Mouse (Mus musculus): ENCODE measurements at regions not wholly inside any gene's neighbourhood (a gene's known extent, or its start where the extent isn't known, plus 50 kb on each side); places are given as distances from the start of the nearest gene placed in this dataset.

DNA sequence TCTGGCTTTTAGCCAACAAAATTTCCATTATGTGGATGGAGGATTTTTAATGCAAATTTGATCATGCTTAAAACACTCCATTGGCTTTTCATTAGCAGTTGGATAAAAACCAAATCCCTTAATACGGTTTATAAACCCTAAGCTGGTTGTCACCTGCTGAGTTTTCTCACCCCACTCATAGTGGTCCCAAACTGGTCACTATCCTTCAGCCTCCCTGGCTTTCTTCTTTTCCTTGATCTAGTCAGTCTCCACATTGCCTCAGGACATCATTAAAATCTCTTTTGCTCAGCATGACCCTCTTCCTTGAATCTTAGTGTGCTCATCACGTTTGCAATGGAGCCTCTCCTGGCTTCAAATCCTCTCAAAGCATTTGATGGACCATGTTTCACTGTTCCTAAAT lies 340.9 kb upstream of the Cntn3 start:
- H3K9ac ChIP-seq (ENCODE audit: low read depth, low read length), result no peak overlapping the region
- no peak; the same call in 1 of the 2 replicates for ATAC-seq
- no peaks in the 10 kb centered on the region for H3K36me3 ChIP-seq (ENCODE audit: control insufficient read depth, insufficient read depth, low read length)
- no peaks in the 10 kb centered on the region for H3K27me3 ChIP-seq (ENCODE audit: control insufficient read depth, insufficient read depth, low read depth, low read length)
- no peak overlapping the region for H3K4me3 ChIP-seq (ENCODE audit: low read depth, low read length)
- H3K4me2 ChIP-seq (ENCODE audit: low read length), result no peak overlapping the region
- H3K4me1 ChIP-seq (ENCODE audit: control insufficient read depth, insufficient read depth, low read length), result no peaks in the 10 kb centered on the region
- H3K27ac ChIP-seq (ENCODE audit: low read length), result no peak overlapping the region
- WGBS, result 31% methylated on average over 2 of the region's 2 CpGs
- no peaks in the 10 kb centered on the region for H3K9me3 ChIP-seq (replicated peaks; ENCODE audit: control insufficient read depth, low read length, poor library complexity, severe bottlenecking)

DNA sequence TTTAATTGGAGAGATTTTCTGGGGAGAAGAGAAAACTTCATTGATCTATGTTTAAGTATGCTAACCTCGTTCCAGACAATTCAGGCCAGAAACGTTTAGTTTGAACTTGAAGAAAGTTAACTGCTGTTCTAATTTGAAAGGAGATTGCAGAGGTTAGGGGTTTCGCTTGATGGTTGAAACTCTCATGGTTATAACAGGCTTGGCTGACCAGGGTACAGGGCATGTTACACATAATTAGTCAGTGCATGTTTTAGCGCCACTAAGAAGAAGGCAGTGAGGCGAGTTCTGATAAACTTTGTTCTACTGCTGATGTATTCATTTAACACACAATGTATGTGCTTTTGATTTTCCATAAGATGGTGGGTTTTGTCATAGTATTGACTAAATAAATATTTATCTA lies 331.1 kb upstream of the Cntn3 start:
- ATAC-seq, result no peak
- 18% methylated on average over 5 of the region's 5 CpGs for WGBS

DNA sequence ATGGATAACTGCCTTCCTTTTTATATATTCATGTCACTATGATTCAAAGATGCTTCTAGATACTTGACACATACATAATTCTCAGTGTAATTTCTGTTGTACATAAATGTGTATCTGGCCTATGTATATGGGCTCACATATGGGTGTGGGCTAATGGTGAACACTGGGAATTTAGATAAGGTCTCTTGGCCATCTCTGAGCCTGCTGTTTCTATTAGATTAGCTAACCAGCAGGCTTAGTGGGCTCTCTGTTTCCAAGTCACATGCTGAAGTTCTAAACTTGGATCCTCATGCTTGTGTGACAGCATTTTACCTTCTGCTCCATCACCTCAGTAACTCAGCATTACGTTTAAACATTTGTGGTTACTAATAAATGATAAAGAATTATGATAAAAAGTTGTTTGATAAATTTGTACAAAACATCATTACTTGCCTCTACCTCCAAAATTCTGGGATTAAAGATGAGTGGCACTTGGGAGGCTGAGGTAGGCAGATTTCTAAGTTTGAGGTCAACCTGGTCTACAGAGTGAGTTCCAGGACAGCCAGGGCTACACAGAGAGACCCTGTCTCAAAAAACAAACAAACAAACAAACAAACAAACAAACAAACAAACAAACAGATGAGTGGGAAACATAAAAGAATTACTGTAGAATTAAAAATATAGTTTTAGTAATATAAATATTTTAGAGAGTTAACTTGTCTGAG lies 327.7 kb upstream of the Cntn3 start:
- no peak overlapping the region for H3K4me2 ChIP-seq (ENCODE audit: low read length)
- no peak overlapping the region for H3K27ac ChIP-seq (ENCODE audit: low read length)
- H3K9me3 ChIP-seq (replicated peaks; ENCODE audit: control insufficient read depth, low read length, poor library complexity, severe bottlenecking), result no peaks in the 10 kb centered on the region
- H3K4me1 ChIP-seq (ENCODE audit: control insufficient read depth, insufficient read depth, low read length), result no peaks in the 10 kb centered on the region
- no peak for ATAC-seq
- no peak overlapping the region for H3K4me3 ChIP-seq (ENCODE audit: low read depth, low read length)
- WGBS, result 63% methylated on average over 1 of the region's 1 CpGs
- no peaks in the 10 kb centered on the region for H3K36me3 ChIP-seq (ENCODE audit: control insufficient read depth, insufficient read depth, low read length)
- no peaks in the 10 kb centered on the region for H3K27me3 ChIP-seq (ENCODE audit: control insufficient read depth, insufficient read depth, low read depth, low read length)
- H3K9ac ChIP-seq (ENCODE audit: low read depth, low read length), result no peak overlapping the region

More for the DNA sequence above, 331.1 kb upstream of the Cntn3 start:
- no peaks in the 10 kb centered on the region for H3K36me3 ChIP-seq (ENCODE audit: control insufficient read depth, insufficient read depth, low read length)
- no peak overlapping the region for H3K27ac ChIP-seq (ENCODE audit: low read length)
- H3K27me3 ChIP-seq (ENCODE audit: control insufficient read depth, insufficient read depth, low read depth, low read length), result no peaks in the 10 kb centered on the region
- H3K4me2 ChIP-seq (ENCODE audit: low read length), result no peak overlapping the region
- no peak overlapping the region for H3K4me3 ChIP-seq (ENCODE audit: low read depth, low read length)
- no peaks in the 10 kb centered on the region for H3K9me3 ChIP-seq (replicated peaks; ENCODE audit: control insufficient read depth, low read length, poor library complexity, severe bottlenecking)
- H3K9ac ChIP-seq (ENCODE audit: low read depth, low read length), result no peak overlapping the region
- no peaks in the 10 kb centered on the region for H3K4me1 ChIP-seq (ENCODE audit: control insufficient read depth, insufficient read depth, low read length)

DNA sequence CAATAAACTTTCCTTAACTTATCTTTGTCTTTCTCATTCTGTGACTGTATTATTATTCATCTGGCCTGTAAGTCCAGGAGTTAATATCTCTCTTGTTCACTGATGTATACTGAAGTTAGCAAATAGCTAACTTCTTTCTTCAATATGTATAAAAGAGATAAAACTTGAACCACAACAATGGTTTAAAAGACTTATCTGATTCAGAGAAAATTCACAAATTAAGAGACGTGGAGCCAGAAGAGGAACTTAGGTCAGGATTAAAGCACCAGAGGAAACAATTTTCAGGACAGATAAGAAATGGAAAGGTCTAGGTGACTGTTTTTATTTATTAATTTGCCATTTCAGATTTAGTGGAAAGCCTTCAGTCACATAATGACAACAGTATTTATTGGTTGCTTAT lies 295.5 kb upstream of the Cntn3 start:
- Histone ChIP-seq H3K9me3 (replicated peaks; ENCODE audit: control insufficient read depth, low read length, poor library complexity, severe bottlenecking) (no peaks in the 10 kb centered on the region), H3K27me3 (ENCODE audit: control insufficient read depth, insufficient read depth, low read depth, low read length) (no peaks in the 10 kb centered on the region), H3K4me3 (ENCODE audit: low read depth, low read length) (no peak overlapping the region), H3K4me2 (ENCODE audit: low read length) (no peak overlapping the region), H3K9ac (ENCODE audit: low read depth, low read length) (no peak overlapping the region), H3K36me3 (ENCODE audit: control insufficient read depth, insufficient read depth, low read length) (no peaks in the 10 kb centered on the region), H3K4me1 (ENCODE audit: control insufficient read depth, insufficient read depth, low read length) (no peaks in the 10 kb centered on the region), H3K27ac (ENCODE audit: low read length) (no peak overlapping the region)
- WGBS, result 65% methylated on average over 1 of the region's 1 CpGs
- no peak for ATAC-seq

DNA sequence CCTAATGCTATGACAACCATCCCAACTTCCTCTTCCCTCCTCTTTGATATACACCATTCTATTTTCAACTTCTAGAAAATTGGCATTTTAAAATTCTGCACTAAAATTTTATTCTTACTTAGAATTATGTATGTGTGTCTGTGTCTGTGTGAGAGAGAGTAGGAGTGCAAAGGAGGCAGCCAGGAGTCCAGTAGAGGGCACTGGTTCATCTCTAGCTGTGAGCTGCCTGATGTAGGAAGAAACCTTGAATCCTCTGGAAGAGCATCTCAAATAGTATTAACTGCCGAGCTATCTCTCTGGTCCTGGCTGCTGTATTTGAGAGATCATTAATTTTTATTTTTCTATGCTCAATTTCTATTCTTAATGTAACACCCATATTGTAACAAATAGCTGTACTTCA lies 271.6 kb upstream of the Cntn3 start:
- Histone ChIP-seq H3K36me3 (ENCODE audit: control insufficient read depth, insufficient read depth, low read length) (no peaks in the 10 kb centered on the region), H3K27me3 (ENCODE audit: control insufficient read depth, insufficient read depth, low read depth, low read length) (no peaks in the 10 kb centered on the region), H3K4me3 (ENCODE audit: low read depth, low read length) (no peak overlapping the region), H3K4me1 (ENCODE audit: control insufficient read depth, insufficient read depth, low read length) (no peaks in the 10 kb centered on the region), H3K9ac (ENCODE audit: low read depth, low read length) (no peak overlapping the region), H3K4me2 (ENCODE audit: low read length) (no peak overlapping the region), H3K27ac (ENCODE audit: low read length) (no peak overlapping the region), H3K9me3 (replicated peaks; ENCODE audit: control insufficient read depth, low read length, poor library complexity, severe bottlenecking) (no peaks in the 10 kb centered on the region)
- WGBS, result 27% methylated on average over 1 of the region's 1 CpGs
- no peak for ATAC-seq

DNA sequence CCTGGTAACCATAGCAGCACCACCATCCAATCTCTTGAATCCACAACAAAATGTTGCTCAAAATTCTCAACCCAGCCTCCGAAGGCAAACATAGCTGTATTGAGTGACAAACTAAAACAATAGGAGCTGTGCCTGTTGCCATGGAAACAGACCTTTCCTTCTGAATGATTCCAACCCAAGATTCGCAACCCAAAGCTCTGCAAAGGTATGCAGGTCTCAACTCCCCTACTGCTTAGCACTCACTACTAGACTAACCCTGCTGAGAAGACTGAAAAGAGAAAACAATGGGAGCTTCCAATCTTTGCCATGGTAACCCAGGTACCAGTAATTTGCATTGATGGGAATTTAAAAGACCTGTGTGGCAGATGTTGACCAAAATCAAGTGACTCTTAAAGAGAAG lies 260.2 kb upstream of the Cntn3 start:
- no peaks in the 10 kb centered on the region for H3K27me3 ChIP-seq (ENCODE audit: control insufficient read depth, insufficient read depth, low read depth, low read length)
- H3K4me1 ChIP-seq (ENCODE audit: control insufficient read depth, insufficient read depth, low read length), result no peaks in the 10 kb centered on the region
- WGBS, result 7% methylated on average over 2 of the region's 2 CpGs
- no peak overlapping the region for H3K27ac ChIP-seq (ENCODE audit: low read length)
- ATAC-seq, result peak; percentile 67
- H3K4me2 ChIP-seq (ENCODE audit: low read length), result no peak overlapping the region
- H3K9me3 ChIP-seq (replicated peaks; ENCODE audit: control insufficient read depth, low read length, poor library complexity, severe bottlenecking), result no peaks in the 10 kb centered on the region
- no peak overlapping the region for H3K9ac ChIP-seq (ENCODE audit: low read depth, low read length)
- no peak overlapping the region for H3K4me3 ChIP-seq (ENCODE audit: low read depth, low read length)
- H3K36me3 ChIP-seq (ENCODE audit: control insufficient read depth, insufficient read depth, low read length), result no peaks in the 10 kb centered on the region

Data from midbrain, embryonic 16.5 days (tissue).